Mouse (Mus musculus): ENCODE results near the gene Rfk. TPM values are rescaled to one million over a fixed set of nuclear protein-coding genes. Genes with fewer than 3 reads are reported as not detected.

The Rfk gene
- total and polyA plus RNA-seq, 3 experiments = 14.7 to 51.8 (median 34.2) TPM

- DNase-seq (ENCODE audit: extremely low read depth) = no peak
- Histone ChIP-seq H3K27me3 (replicated peaks) (no peaks in the 10 kb centered on the region), H3K27ac (ENCODE audit: insufficient read depth, low read depth) (no peak overlapping the region), H3K4me3 (replicated peaks in 1 of 3; ENCODE audit: low read depth in 2 of 3, low read length in 2 of 3, poor library complexity in 1 of 3) (no peak overlapping the region), H3K9ac (ENCODE audit: insufficient read depth, low read depth) (no peak overlapping the region), H3K4me2 (ENCODE audit: insufficient read depth, low read depth, poor library complexity, severe bottlenecking) (no peak overlapping the region), H3K36me3 (replicated peaks in 1 of 2; ENCODE audit: control insufficient read depth in 1 of 2, insufficient read depth in 1 of 2, low read length in 1 of 2) (peaks cover 0 to 6% of the 10 kb centered on the region in 2 experiments), H3K4me1 (ENCODE audit: control insufficient read depth in 1 of 2, insufficient read depth in 2 of 2) (peaks cover 2 to 39% of the 10 kb centered on the region in 2 experiments; a peak in 3 of 4 replicates), H3K79me2 (replicated peaks; ENCODE audit: control insufficient read depth, extremely low read depth, insufficient read depth, poor library complexity, severe bottlenecking) (no peaks in the 10 kb centered on the region), H3K9me3 (replicated peaks; ENCODE audit: low read length) (no peaks in the 10 kb centered on the region)
- dilution Hi-C loops (cut with MboI; ENCODE audit: extremely low pct_ligation_motif_present, extremely low pct_unique_long_range_greater_than_20kb, low sequenced_read_pairs) = no loop called here
- no peak for TF ChIP-seq ZKSCAN1 (IDR thresholded peaks at IDR 0.05; ENCODE audit: borderline replicate concordance, low read depth, low read length)
- TF ChIP-seq ZNF384 (IDR thresholded peaks at IDR 0.05; ENCODE audit: low read depth, low read length) = no peak
- no peak for TF ChIP-seq EP300 (IDR thresholded peaks at IDR 0.05; ENCODE audit: low read length)
- TF ChIP-seq JUN (IDR thresholded peaks at IDR 0.05; ENCODE audit: insufficient read depth, low read depth, low read length) = no peak
- no peak for TF ChIP-seq NRF1 (IDR thresholded peaks at IDR 0.05; ENCODE audit: low read depth, low read length)
- no peak for TF ChIP-seq ZC3H11A (IDR thresholded peaks at IDR 0.05; ENCODE audit: low read depth, low read length)
- no peak for TF ChIP-seq RAD21 (IDR thresholded peaks at IDR 0.05; ENCODE audit: low read depth, low read length)
- no peak for TF ChIP-seq PAX5 (IDR thresholded peaks at IDR 0.05; ENCODE audit: low read length)
- no peak for TF ChIP-seq BHLHE40 (IDR thresholded peaks at IDR 0.05; ENCODE audit: low read depth, low read length)
- TF ChIP-seq CHD1 (IDR thresholded peaks at IDR 0.05; ENCODE audit: low read depth, low read length) = no peak
- no peak for TF ChIP-seq KAT2A (IDR thresholded peaks at IDR 0.05; ENCODE audit: insufficient replicate concordance, low read length)
- TF ChIP-seq RCOR1 (conservative IDR thresholded peaks at IDR 0.05; ENCODE audit: low read depth, low read length) = no peak
- no peak for TF ChIP-seq E2F4 (IDR thresholded peaks at IDR 0.05; ENCODE audit: insufficient replicate concordance, low read depth, low read length)
- no peak for TF ChIP-seq NELFE (IDR thresholded peaks at IDR 0.05; ENCODE audit: low read depth, low read length)
- TF ChIP-seq ETS1 (conservative IDR thresholded peaks at IDR 0.05; ENCODE audit: low read depth, low read length) = no peak
- TF ChIP-seq POLR2AphosphoS2 (IDR thresholded peaks at IDR 0.05; ENCODE audit: low read depth, low read length) = no peak
- TF ChIP-seq MXI1 (IDR thresholded peaks at IDR 0.05; ENCODE audit: low read depth, low read length) = no peak
- TF ChIP-seq SMC3 (IDR thresholded peaks at IDR 0.05; ENCODE audit: low read depth, low read length) = no peak
- TF ChIP-seq UBTF (IDR thresholded peaks at IDR 0.05; ENCODE audit: low read depth, low read length) = no peak
- TF ChIP-seq ZMIZ1 (IDR thresholded peaks at IDR 0.05; ENCODE audit: low read depth, low read length) = no peak
- in situ Hi-C loops (cut with MboI; ENCODE audit: low pct_ligation_motif_present, low pct_unique_long_range_greater_than_20kb, low sequenced_read_pairs) = no loop called here
Observed at GRCm38 (mm10) chr19:17356932-17357331, 36.9 kb upstream of the Rfk start.

- peaks cover 2 to 38% of the 10 kb centered on the region in 2 experiments; a peak in 3 of 4 replicates for H3K4me1 ChIP-seq (ENCODE audit: control insufficient read depth in 1 of 2, insufficient read depth in 2 of 2)
- H3K27ac ChIP-seq (ENCODE audit: insufficient read depth, low read depth) = no peak overlapping the region
- DNase-seq (ENCODE audit: extremely low read depth) = no peak
- dilution Hi-C loops (cut with MboI; ENCODE audit: extremely low pct_ligation_motif_present, extremely low pct_unique_long_range_greater_than_20kb, low sequenced_read_pairs) = no loop called here
- no peak overlapping the region for H3K9ac ChIP-seq (ENCODE audit: insufficient read depth, low read depth)
- H3K79me2 ChIP-seq (replicated peaks; ENCODE audit: control insufficient read depth, extremely low read depth, insufficient read depth, poor library complexity, severe bottlenecking) = no peaks in the 10 kb centered on the region
- no peaks in the 10 kb centered on the region for H3K27me3 ChIP-seq (replicated peaks)
- in situ Hi-C loops (cut with MboI; ENCODE audit: low pct_ligation_motif_present, low pct_unique_long_range_greater_than_20kb, low sequenced_read_pairs) = no loop called here
- no peaks in the 10 kb centered on the region for H3K9me3 ChIP-seq (replicated peaks; ENCODE audit: low read length)
- H3K4me3 ChIP-seq (replicated peaks in 1 of 3; ENCODE audit: low read depth in 2 of 3, low read length in 2 of 3, poor library complexity in 1 of 3) = no peak overlapping the region
- TF ChIP-seq SIN3A (IDR thresholded peaks at IDR 0.05; ENCODE audit: low read length) = no peak
- no peak for TF ChIP-seq RAD21 (IDR thresholded peaks at IDR 0.05; ENCODE audit: low read depth, low read length)
- TF ChIP-seq ZKSCAN1 (IDR thresholded peaks at IDR 0.05; ENCODE audit: borderline replicate concordance, low read depth, low read length) = no peak
- no peak for TF ChIP-seq KAT2A (IDR thresholded peaks at IDR 0.05; ENCODE audit: insufficient replicate concordance, low read length)
- TF ChIP-seq CHD1 (IDR thresholded peaks at IDR 0.05; ENCODE audit: low read depth, low read length) = no peak
- TF ChIP-seq CTCF (conservative IDR thresholded peaks at IDR 0.05 in 1 of 2, IDR thresholded peaks at IDR 0.05 in 1 of 2; ENCODE audit: low read depth in 2 of 2, low read length in 2 of 2) = no peak
- no peak for TF ChIP-seq POLR2A (IDR thresholded peaks at IDR 0.05; ENCODE audit: low read depth, low read length)
- TF ChIP-seq ELF1 (IDR thresholded peaks at IDR 0.05; ENCODE audit: low read depth, low read length) = no peak
- TF ChIP-seq MXI1 (IDR thresholded peaks at IDR 0.05; ENCODE audit: low read depth, low read length) = no peak
- TF ChIP-seq POLR2AphosphoS2 (IDR thresholded peaks at IDR 0.05; ENCODE audit: low read depth, low read length) = no peak
- no peak for TF ChIP-seq UBTF (IDR thresholded peaks at IDR 0.05; ENCODE audit: low read depth, low read length)
- peaks cover 0 to 6% of the 10 kb centered on the region in 2 experiments for H3K36me3 ChIP-seq (replicated peaks in 1 of 2; ENCODE audit: control insufficient read depth in 1 of 2, insufficient read depth in 1 of 2, low read length in 1 of 2)
- no peak overlapping the region for H3K4me2 ChIP-seq (ENCODE audit: insufficient read depth, low read depth, poor library complexity, severe bottlenecking)
Observed at GRCm38 (mm10) chr19:17357391-17357790, 36.5 kb upstream of the Rfk start.

Measured in CH12.LX (cell line).